8 mouse cellular contexts compared by ENCODE assay signal in genomic region chr6:32583582-32583981, GRCm38 (mm10). TPM values are rescaled to one million over a fixed set of nuclear protein-coding genes. Genes with fewer than 3 reads are reported as not detected.
DNase-seq lines count a peak whose midpoint lies in the region; ATAC-seq and TF ChIP-seq lines count a peak whose summit lies in the region.

No protein-coding gene starts in this region.

- H3K27ac ChIP-seq in forebrain, embryonic 12.5 days, result no peak overlapping the region
- no peak overlapping the region for H3K27ac ChIP-seq in hindbrain, postnatal 0 days

- no peaks in the 10 kb centered on the region for H3K36me3 ChIP-seq in forebrain, embryonic 12.5 days (replicated peaks)
- H3K36me3 ChIP-seq in hindbrain, postnatal 0 days (ENCODE audit: insufficient read depth, low read length), result no peaks in the 10 kb centered on the region

- H3K4me3 ChIP-seq in forebrain, embryonic 12.5 days (replicated peaks), result peak overlapping the region; percentile 10
- peak overlapping the region; percentile 76 for H3K4me3 ChIP-seq in hindbrain, postnatal 0 days (ENCODE audit: low read length)

- H3K9ac ChIP-seq in forebrain, embryonic 12.5 days, result no peak overlapping the region
- 0 out of 2 replicates have a peak overlapping the region, but pooled peaks have one; percentile 37 for H3K9ac ChIP-seq in hindbrain, postnatal 0 days (replicated peaks; ENCODE audit: low read length)

- no peaks in the 10 kb centered on the region for H3K9me3 ChIP-seq in forebrain, embryonic 12.5 days
- H3K9me3 ChIP-seq in hindbrain, postnatal 0 days (ENCODE audit: low read length), result no peaks in the 10 kb centered on the region

- peak overlapping the region; percentile 96 for H3K4me2 ChIP-seq in forebrain, embryonic 12.5 days
- H3K4me2 ChIP-seq in hindbrain, postnatal 0 days (ENCODE audit: low read depth, low read length), result peak overlapping the region; percentile 92

- intact Hi-C loops in left cerebral cortex, postnatal 10 days (cut with DNase I), result loop anchor here (10.0 kb wide), 1 partner anchor 369 kb away; no protein-coding TSS in a partner anchor

- no peak for ATAC-seq in forebrain, embryonic 12.5 days (ENCODE audit: low FRiP score)
- ATAC-seq in hindbrain, postnatal 0 days, result no peak

- peak; percentile 62 for TF ChIP-seq CTCF in hindbrain, postnatal 0 days (IDR thresholded peaks at IDR 0.05; ENCODE audit: low read depth)

- 9% methylated on average over 3 of the region's 3 CpGs for WGBS in forebrain, embryonic 12.5 days
- 18% methylated on average over 3 of the region's 3 CpGs for WGBS in hindbrain, postnatal 0 days

- peaks cover 53% of the 10 kb centered on the region for H3K27me3 ChIP-seq in forebrain, embryonic 12.5 days
- H3K27me3 ChIP-seq in hindbrain, postnatal 0 days (ENCODE audit: insufficient read depth, low read length), result no peaks in the 10 kb centered on the region

- peak; percentile 31 to 50 for DNase-seq in left cerebral cortex, postnatal 10 days (ENCODE audit: extremely low spot score in 1 of 2, low spot score in 2 of 2)
- DNase-seq in left cerebral cortex, adult 8-10 months (ENCODE audit: low spot score in 2 of 2), result no peak
- DNase-seq in hindbrain, postnatal 0 days (ENCODE audit: low spot score), result peak; percentile 67
- DNase-seq in retina, postnatal 1 day, result peak; percentile 56
- no peak for DNase-seq in testis, postnatal 14 days (ENCODE audit: low spot score)
- DNase-seq in kidney, adult 11 months, result no peak
- no peak for DNase-seq in adrenal gland, adult (ENCODE audit: inconsistent age in 2 of 2, low spot score in 1 of 2)

- peaks cover 43% of the 10 kb centered on the region for H3K4me1 ChIP-seq in forebrain, embryonic 12.5 days
- H3K4me1 ChIP-seq in hindbrain, postnatal 0 days (ENCODE audit: insufficient read depth, low read length), result 0 out of 2 replicates have a peak, but pooled peaks cover 4% of the 10 kb centered on the region

RNA-seq across cellular contexts. Expression of gene Plxna4, which starts 4.4 kb away (rescaled TPM):
- total RNA-seq in left cerebral cortex, postnatal 10 days (2021), result 10 to 100 TPM; 87.8 to 94.9 TPM
- total RNA-seq in left cerebral cortex, adult 8-10 months (2022), result 10 to 100 TPM; 57.8 to 67.8 (median 62.9) TPM
- polyA plus RNA-seq in forebrain, embryonic 12.5 days (2016; fragmentation: Nextera tagmentation; extraction: Ambion mirVana), result 8.9 and 9.2 TPM in 2 replicates
- total RNA-seq in hindbrain, postnatal 0 days (2014; rRNA removed), result 43.4 and 44.2 TPM in 2 replicates
- polyA plus RNA-seq in hindbrain, postnatal 0 days (2015; fragmentation: Nextera tagmentation; extraction: Ambion mirVana), result 9.9 and 10.1 TPM in 2 replicates

Comparison
In these comparisons a context has a peak if more than half of its experiments do, and no peak if none do; other contexts are left out.
1. DNase-seq: peak in left cerebral cortex, postnatal 10 days (2 of 2), hindbrain, postnatal 0 days (single experiment) and retina, postnatal 1 day (single experiment); none in left cerebral cortex, adult 8-10 months (0 of 2), testis, postnatal 14 days (single experiment), kidney, adult 11 months (single experiment) and adrenal gland, adult (0 of 2).